Mouse (Mus musculus): Measurements from ENCODE around the gene Spata6. TPM values are rescaled to one million over a fixed set of nuclear protein-coding genes. Genes with fewer than 3 reads are reported as not detected.

Gene Spata6
- polyA plus RNA-seq, 1 experiment from 2014 or later = 36.3 TPM

DNA sequence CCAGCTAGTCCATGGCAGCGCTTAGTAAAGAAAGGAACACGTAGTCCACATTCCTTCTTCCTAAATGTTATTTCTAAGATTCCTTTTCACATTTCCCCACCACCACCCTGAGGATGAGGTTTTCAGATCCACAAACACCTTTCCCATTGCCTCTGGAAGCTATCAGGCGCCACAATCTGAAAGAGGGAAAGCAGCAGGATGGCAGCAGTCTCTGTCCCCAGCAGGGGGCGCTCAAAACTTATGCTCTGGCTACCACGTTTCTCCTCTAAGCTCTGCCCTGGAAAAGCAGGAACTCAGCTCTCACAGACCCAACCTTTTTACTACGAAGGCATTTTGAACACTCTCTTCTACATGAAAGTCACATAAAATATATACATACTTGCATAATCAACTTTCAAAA is 32.2 kb upstream of the Spata6 start:
- H3K4me3 ChIP-seq (ENCODE audit: low read length) = peak overlapping the region; percentile 34
- H3K4me1 ChIP-seq (replicated peaks; ENCODE audit: control insufficient read depth, insufficient read depth, low read length) = peaks cover 14% of the 10 kb centered on the region
- ATAC-seq (ENCODE audit: low read depth) = peak; percentile 78
- H3K9ac ChIP-seq (ENCODE audit: low read length) = peak overlapping the region; percentile 43; the same call in 1 of the 2 replicates
- 12% methylated on average over 6 of the region's 6 CpGs for WGBS
- no peak overlapping the region; the same call in 1 of the 2 replicates for H3K27ac ChIP-seq (ENCODE audit: low read length)
- H3K27me3 ChIP-seq (ENCODE audit: control insufficient read depth, insufficient read depth, low read depth, low read length) = no peaks in the 10 kb centered on the region
- no peaks in the 10 kb centered on the region for H3K36me3 ChIP-seq (ENCODE audit: control insufficient read depth, insufficient read depth, low read length)
- H3K9me3 ChIP-seq (ENCODE audit: control insufficient read depth, low read length) = no peaks in the 10 kb centered on the region
- H3K4me2 ChIP-seq (ENCODE audit: low read depth, low read length) = peak overlapping the region; percentile 58

DNA sequence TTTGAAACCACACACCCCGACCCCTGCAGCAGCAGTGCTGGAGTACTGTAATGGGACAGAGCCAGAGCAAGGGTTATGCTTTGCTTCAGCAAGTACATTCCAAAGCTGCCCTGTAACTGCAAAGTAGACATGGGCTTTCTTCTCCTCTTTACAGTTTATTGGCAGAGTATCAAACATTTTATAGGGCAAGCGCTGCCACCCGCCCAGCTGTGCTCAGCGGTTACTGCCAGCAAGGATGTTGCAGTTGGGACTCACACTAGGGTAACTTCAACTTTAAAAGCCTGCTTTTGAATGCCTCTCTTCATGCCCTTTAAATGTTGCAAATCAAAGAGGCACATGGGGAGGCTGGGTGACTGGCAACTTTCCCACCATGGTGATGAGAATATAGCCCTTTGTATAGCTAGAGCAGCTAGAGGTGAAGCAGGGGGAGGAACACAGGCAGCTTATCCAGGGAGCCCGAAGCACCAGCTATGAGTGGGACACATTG is 28.7 kb upstream of the Spata6 start:
- H3K27me3 ChIP-seq (ENCODE audit: control insufficient read depth, insufficient read depth, low read depth, low read length) = no peaks in the 10 kb centered on the region
- WGBS = 34% methylated on average over 5 of the region's 5 CpGs
- H3K27ac ChIP-seq (ENCODE audit: low read length) = no peak overlapping the region
- H3K4me1 ChIP-seq (replicated peaks; ENCODE audit: control insufficient read depth, insufficient read depth, low read length) = peaks cover 14% of the 10 kb centered on the region
- no peaks in the 10 kb centered on the region for H3K9me3 ChIP-seq (ENCODE audit: control insufficient read depth, low read length)
- no peak overlapping the region for H3K9ac ChIP-seq (ENCODE audit: low read length)
- H3K4me3 ChIP-seq (ENCODE audit: low read length) = no peak overlapping the region
- no peak overlapping the region for H3K4me2 ChIP-seq (ENCODE audit: low read depth, low read length)
- ATAC-seq (ENCODE audit: low read depth) = peak; percentile 73
- H3K36me3 ChIP-seq (ENCODE audit: control insufficient read depth, insufficient read depth, low read length) = no peaks in the 10 kb centered on the region

DNA sequence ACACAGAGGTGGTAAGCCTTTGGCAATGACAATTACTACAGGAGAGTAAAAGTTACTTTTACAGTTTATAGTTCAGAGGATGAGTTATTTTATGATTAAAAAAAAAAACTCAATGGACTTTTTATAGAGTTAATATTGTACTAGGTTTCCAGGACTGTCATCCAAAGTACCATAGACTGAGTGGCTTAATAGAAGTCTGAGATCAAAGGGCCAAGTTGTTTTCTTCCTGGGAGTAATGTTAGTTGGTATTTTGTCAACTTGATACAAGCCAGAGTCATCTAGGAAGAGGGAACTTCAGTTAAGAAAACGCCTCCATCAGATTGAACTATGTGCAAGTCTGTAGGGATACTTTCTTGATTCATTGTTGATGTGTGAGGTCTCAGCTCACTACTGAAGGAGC is 18.4 kb upstream of the Spata6 start:
- Histone ChIP-seq H3K27ac (ENCODE audit: low read length) (no peak overlapping the region), H3K4me2 (ENCODE audit: low read depth, low read length) (no peak overlapping the region), H3K9me3 (ENCODE audit: control insufficient read depth, low read length) (no peaks in the 10 kb centered on the region), H3K27me3 (ENCODE audit: control insufficient read depth, insufficient read depth, low read depth, low read length) (no peaks in the 10 kb centered on the region), H3K4me3 (ENCODE audit: low read length) (no peak overlapping the region), H3K4me1 (replicated peaks; ENCODE audit: control insufficient read depth, insufficient read depth, low read length) (no peaks in the 10 kb centered on the region), H3K9ac (ENCODE audit: low read length) (no peak overlapping the region), H3K36me3 (ENCODE audit: control insufficient read depth, insufficient read depth, low read length) (no peaks in the 10 kb centered on the region)
- ATAC-seq (ENCODE audit: low read depth) = no peak
- WGBS = 45% methylated on average over 1 of the region's 1 CpGs

DNA sequence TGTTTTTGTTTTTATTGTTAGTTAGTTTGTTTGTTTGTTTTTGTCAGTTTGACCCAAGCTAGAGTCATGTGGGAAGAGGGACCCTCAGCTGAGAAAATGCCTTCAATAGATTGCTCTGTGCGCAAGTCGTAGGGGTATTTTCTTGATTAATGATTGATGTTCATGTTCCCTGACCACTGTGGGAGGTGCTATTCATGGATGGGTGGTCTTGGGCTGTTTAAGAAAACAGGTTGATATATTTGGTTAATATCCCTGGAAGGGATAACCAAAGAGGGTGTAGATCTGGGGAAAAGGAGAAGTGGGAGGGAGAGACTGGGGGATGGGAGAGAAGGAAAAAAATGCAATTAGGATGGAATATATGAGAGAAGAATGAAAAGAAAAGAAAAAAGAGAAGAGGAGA is 15.7 kb upstream of the Spata6 start:
- Histone ChIP-seq H3K4me1 (replicated peaks; ENCODE audit: control insufficient read depth, insufficient read depth, low read length) (no peaks in the 10 kb centered on the region), H3K27ac (ENCODE audit: low read length) (no peak overlapping the region), H3K9me3 (ENCODE audit: control insufficient read depth, low read length) (no peaks in the 10 kb centered on the region), H3K4me3 (ENCODE audit: low read length) (no peak overlapping the region), H3K4me2 (ENCODE audit: low read depth, low read length) (no peak overlapping the region), H3K36me3 (ENCODE audit: control insufficient read depth, insufficient read depth, low read length) (no peaks in the 10 kb centered on the region), H3K27me3 (ENCODE audit: control insufficient read depth, insufficient read depth, low read depth, low read length) (no peaks in the 10 kb centered on the region), H3K9ac (ENCODE audit: low read length) (no peak overlapping the region)
- 61% methylated on average over 2 of the region's 2 CpGs for WGBS
- ATAC-seq (ENCODE audit: low read depth) = no peak

DNA sequence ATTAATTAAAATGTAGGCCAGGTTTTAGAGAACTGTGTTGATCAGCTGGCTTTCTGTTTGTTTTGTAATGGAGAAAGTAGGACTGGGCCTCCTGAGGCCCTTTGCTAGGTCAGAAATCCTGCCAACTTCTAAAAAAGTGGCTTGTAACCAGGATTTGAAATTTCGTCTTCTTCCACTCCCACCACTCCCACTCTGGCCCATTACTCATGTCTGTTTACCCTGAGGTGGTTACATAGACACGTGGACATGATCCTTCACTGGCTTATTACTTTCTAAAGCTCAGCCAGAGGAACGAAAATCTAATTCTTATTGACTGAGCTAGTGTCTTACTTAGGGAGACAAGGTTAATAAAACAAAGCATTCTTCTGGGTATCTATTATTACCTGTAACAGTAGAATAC is 14.8 kb upstream of the Spata6 start:
- no peak overlapping the region for H3K27ac ChIP-seq (ENCODE audit: low read length)
- H3K4me1 ChIP-seq (replicated peaks; ENCODE audit: control insufficient read depth, insufficient read depth, low read length) = no peaks in the 10 kb centered on the region
- no peaks in the 10 kb centered on the region for H3K36me3 ChIP-seq (ENCODE audit: control insufficient read depth, insufficient read depth, low read length)
- no peaks in the 10 kb centered on the region for H3K27me3 ChIP-seq (ENCODE audit: control insufficient read depth, insufficient read depth, low read depth, low read length)
- H3K4me2 ChIP-seq (ENCODE audit: low read depth, low read length) = no peak overlapping the region
- WGBS = 37% methylated on average over 3 of the region's 3 CpGs
- no peak for ATAC-seq (ENCODE audit: low read depth)
- no peak overlapping the region for H3K9ac ChIP-seq (ENCODE audit: low read length)
- H3K4me3 ChIP-seq (ENCODE audit: low read length) = no peak overlapping the region
- H3K9me3 ChIP-seq (ENCODE audit: control insufficient read depth, low read length) = no peaks in the 10 kb centered on the region

DNA sequence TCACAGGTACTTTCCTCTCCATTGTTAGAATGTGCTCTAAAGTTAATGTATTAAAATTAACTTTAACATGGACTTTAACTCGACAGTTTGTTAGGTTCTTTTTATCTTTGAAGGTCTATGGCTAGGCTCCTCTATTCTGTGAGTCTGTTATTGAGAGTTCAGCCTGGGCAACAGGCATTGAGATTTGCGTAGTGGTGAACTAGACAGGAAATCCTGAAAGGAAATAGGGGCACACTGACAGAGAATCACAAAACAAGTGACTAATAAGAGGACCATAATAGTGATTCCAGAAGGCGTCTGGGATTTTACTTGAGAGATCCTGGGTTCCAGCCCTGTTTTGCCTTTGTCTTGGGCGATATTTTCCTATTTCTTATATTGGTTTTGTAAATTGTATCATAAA is 488 bp upstream of the Spata6 start:
- Histone ChIP-seq H3K9ac (ENCODE audit: low read length) (peak overlapping the region; percentile 90; the same call in 1 of the 2 replicates), H3K4me2 (ENCODE audit: low read depth, low read length) (peak overlapping the region; percentile 63), H3K4me1 (replicated peaks; ENCODE audit: control insufficient read depth, insufficient read depth, low read length) (peaks cover 3% of the 10 kb centered on the region; the same call in 1 of the 2 replicates), H3K9me3 (ENCODE audit: control insufficient read depth, low read length) (no peaks in the 10 kb centered on the region), H3K4me3 (ENCODE audit: low read length) (peak overlapping the region; percentile 94), H3K27me3 (ENCODE audit: control insufficient read depth, insufficient read depth, low read depth, low read length) (no peaks in the 10 kb centered on the region), H3K36me3 (ENCODE audit: control insufficient read depth, insufficient read depth, low read length) (no peaks in the 10 kb centered on the region), H3K27ac (ENCODE audit: low read length) (0 out of 2 replicates have a peak overlapping the region, but pooled peaks have one; percentile 25)
- ATAC-seq (ENCODE audit: low read depth) = no peak
- 60% methylated on average over 4 of the region's 4 CpGs for WGBS

DNA sequence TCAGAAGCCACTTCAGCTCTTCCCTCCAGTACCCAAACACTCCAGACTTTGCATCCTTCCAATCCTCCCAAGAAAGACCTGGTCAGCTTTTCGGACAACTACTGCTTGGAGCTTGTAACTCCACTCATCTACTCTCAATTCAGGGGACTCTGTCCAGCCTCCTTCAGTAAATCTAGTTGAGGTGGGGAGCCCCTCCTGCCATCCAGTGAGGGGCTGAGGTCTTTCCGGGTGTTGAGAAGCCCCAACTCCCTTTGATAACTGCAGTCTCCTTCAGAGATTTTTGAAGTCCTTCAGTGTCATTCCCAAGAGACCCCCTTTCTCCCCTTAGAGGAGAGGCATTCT is 849 bp downstream of the Spata6 start:
- peaks cover 3% of the 10 kb centered on the region; the same call in 1 of the 2 replicates for H3K4me1 ChIP-seq (replicated peaks; ENCODE audit: control insufficient read depth, insufficient read depth, low read length)
- WGBS = 14% methylated on average over 2 of the region's 2 CpGs
- peak overlapping the region; percentile 90 for H3K9ac ChIP-seq (ENCODE audit: low read length)
- H3K27ac ChIP-seq (ENCODE audit: low read length) = peak overlapping the region; percentile 88
- no peaks in the 10 kb centered on the region for H3K27me3 ChIP-seq (ENCODE audit: control insufficient read depth, insufficient read depth, low read depth, low read length)
- H3K4me3 ChIP-seq (ENCODE audit: low read length) = peak overlapping the region; percentile 94
- H3K4me2 ChIP-seq (ENCODE audit: low read depth, low read length) = peak overlapping the region; percentile 63
- ATAC-seq (ENCODE audit: low read depth) = no peak
- H3K36me3 ChIP-seq (ENCODE audit: control insufficient read depth, insufficient read depth, low read length) = no peaks in the 10 kb centered on the region; the same call in 1 of the 2 replicates
- H3K9me3 ChIP-seq (ENCODE audit: control insufficient read depth, low read length) = no peaks in the 10 kb centered on the region

DNA sequence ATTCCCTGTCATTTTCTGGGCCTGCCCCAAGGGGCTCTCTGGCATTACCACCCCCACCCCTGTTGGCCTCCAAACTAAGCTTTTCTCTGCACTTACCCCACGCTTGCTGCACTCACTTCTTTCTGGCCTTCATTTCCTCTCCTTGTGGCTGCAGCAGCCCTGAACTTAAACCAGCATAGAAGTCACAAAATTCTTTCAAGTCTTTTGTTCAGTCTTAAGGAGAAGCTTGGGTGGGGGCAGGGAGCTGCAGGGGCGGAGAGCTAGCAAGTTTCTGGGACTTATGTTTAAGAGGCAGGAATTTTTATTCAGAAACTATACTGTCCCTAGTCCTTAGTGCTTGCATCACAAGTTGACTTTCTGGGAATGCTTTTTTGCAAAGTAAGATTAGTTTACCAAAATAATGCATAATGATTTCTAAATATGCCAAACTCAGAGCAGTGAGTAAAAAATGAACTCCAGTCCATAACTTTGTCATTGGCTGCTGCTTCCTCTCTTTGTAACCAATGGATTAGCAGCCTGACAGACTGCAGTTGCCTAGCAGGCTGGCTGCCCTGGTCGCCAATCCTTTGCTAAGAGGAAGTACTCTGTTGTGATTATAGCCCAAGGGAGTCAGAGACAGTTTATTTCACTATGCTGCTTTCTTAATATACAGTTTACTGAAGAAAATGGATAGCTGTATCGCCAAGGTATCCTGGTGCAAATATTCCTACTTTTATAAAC is 1.5 kb downstream of the Spata6 start:
- Histone ChIP-seq H3K9me3 (ENCODE audit: control insufficient read depth, low read length) (no peaks in the 10 kb centered on the region), H3K27me3 (ENCODE audit: control insufficient read depth, insufficient read depth, low read depth, low read length) (no peaks in the 10 kb centered on the region), H3K4me1 (replicated peaks; ENCODE audit: control insufficient read depth, insufficient read depth, low read length) (peaks cover 3% of the 10 kb centered on the region; the same call in 1 of the 2 replicates), H3K36me3 (ENCODE audit: control insufficient read depth, insufficient read depth, low read length) (no peaks in the 10 kb centered on the region; the same call in 1 of the 2 replicates), H3K27ac (ENCODE audit: low read length) (peak overlapping the region; percentile 88), H3K4me3 (ENCODE audit: low read length) (peak overlapping the region; percentile 94), H3K9ac (ENCODE audit: low read length) (peak overlapping the region; percentile 90), H3K4me2 (ENCODE audit: low read depth, low read length) (peak overlapping the region; percentile 63)
- peak; percentile 56 for ATAC-seq (ENCODE audit: low read depth)
- WGBS = 13% methylated on average over 4 of the region's 4 CpGs

DNA sequence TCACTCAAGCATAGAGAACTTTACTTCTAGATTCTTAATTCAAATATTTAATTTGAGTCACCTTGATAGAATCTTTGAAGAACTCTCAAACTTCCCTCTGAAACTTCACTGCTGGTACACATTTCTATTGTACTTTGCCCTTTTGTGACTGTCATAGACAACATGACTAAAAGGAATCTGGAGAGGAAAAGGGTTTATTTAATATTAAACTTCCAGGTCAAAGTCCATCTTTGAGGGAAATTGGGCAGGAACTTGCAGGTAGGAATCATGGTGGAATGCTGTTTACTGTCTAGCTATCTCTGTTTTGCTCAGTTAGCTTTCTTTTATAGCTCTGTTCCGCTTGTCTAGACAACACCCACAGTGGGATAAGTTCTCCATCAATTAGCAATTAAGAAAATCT is 17.8 kb downstream of the Spata6 start:
- no peaks in the 10 kb centered on the region for H3K27me3 ChIP-seq (ENCODE audit: control insufficient read depth, insufficient read depth, low read depth, low read length)
- no peak overlapping the region for H3K9ac ChIP-seq (ENCODE audit: low read length)
- ATAC-seq (ENCODE audit: low read depth) = no peak
- no peak overlapping the region for H3K4me3 ChIP-seq (ENCODE audit: low read length)
- H3K36me3 ChIP-seq (ENCODE audit: control insufficient read depth, insufficient read depth, low read length) = no peaks in the 10 kb centered on the region
- no peaks in the 10 kb centered on the region for H3K4me1 ChIP-seq (replicated peaks; ENCODE audit: control insufficient read depth, insufficient read depth, low read length)
- 89% methylated on average over 1 of the region's 1 CpGs for WGBS
- H3K4me2 ChIP-seq (ENCODE audit: low read depth, low read length) = no peak overlapping the region
- no peak overlapping the region for H3K27ac ChIP-seq (ENCODE audit: low read length)
- no peaks in the 10 kb centered on the region for H3K9me3 ChIP-seq (ENCODE audit: control insufficient read depth, low read length)
